Comparison of ENCODE assay signal across 8 mouse cellular contexts in the genomic region with DNA sequence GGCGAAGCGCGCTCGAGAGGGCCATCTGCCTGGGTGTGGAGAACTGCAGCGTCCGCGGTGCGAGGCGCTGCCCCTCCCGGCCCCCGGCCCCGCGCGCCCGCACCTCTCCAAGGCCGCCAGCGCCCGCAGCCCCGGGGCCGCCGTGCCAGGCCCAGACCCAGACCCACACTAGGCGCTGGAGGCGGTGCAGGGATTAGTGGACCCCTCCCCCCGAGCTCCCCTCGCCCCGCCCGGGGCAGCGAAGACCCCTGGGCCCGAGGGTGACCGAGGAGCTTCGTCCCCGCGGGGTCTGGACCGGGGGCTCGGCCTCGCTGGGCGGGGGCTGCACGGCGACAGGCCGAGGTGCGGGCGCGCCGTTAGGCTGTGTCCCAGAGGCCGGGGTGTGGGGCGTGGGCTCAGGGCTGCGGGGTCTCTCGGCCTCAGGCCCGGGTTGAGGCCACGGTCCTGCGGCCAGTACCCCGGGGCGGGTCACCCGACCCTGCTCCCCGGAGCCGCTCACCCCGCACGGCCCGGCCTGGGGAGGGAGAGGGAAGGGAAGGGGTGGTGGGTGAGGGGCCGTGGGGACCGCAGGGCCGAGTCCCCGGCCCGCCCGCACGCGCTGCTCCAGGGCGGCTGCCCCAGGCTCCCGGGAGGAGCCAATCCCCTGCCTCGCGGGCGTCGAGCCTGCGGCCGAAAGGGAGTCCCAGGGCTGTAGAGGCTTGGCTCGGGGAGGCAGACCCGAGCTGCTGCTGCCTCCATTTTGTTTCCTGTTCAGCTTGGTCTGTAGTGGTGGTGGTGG. TPM values are rescaled to one million over a fixed set of nuclear protein-coding genes. Genes with fewer than 3 reads are reported as not detected.
DNase-seq lines count a peak whose midpoint lies in the region; ATAC-seq and TF ChIP-seq lines count a peak whose summit lies in the region.

No protein-coding gene starts in this region.

- under 1% methylated on average over 42 of the region's 77 CpGs for WGBS in embryonic facial prominence, embryonic 13.5 days
- 12% methylated on average over 67 of the region's 77 CpGs for WGBS in heart, adult 2 months
- WGBS in kidney, adult 2 months: 21% methylated on average over 77 of the region's 77 CpGs
- 31% methylated on average over 71 of the region's 77 CpGs for WGBS in liver, adult 2 months
- WGBS in midbrain, embryonic 16.5 days: 2% methylated on average over 47 of the region's 77 CpGs
- 5% methylated on average over 47 of the region's 77 CpGs for WGBS in stomach, postnatal 0 days

- H3K4me1 ChIP-seq in embryonic facial prominence, embryonic 13.5 days: peaks cover 33% of the 10 kb centered on the region
- H3K4me1 ChIP-seq in heart, adult 2 months (ENCODE audit: control insufficient read depth, insufficient read depth, low read length): peaks cover 16% of the 10 kb centered on the region
- peaks cover 16% of the 10 kb centered on the region for H3K4me1 ChIP-seq in kidney, adult 2 months (ENCODE audit: control insufficient read depth, insufficient read depth, low read length)
- peaks cover 14% of the 10 kb centered on the region for H3K4me1 ChIP-seq in liver, adult 2 months (ENCODE audit: control insufficient read depth, insufficient read depth, low read length)
- peaks cover 32% of the 10 kb centered on the region for H3K4me1 ChIP-seq in midbrain, embryonic 16.5 days (ENCODE audit: control insufficient read depth, insufficient read depth, low read length)
- peaks cover 15% of the 10 kb centered on the region; the same call in 1 of the 2 replicates for H3K4me1 ChIP-seq in stomach, postnatal 0 days (replicated peaks; ENCODE audit: control insufficient read depth, insufficient read depth)

- peak; percentile 45 for TF ChIP-seq CTCF in heart, adult 2 months (IDR thresholded peaks at IDR 0.05)
- TF ChIP-seq CTCF in kidney, adult 2 months (conservative IDR thresholded peaks at IDR 0.05; ENCODE audit: insufficient read depth, insufficient read length, low read depth, low read length): no peak
- TF ChIP-seq CTCF in liver, adult 2 months (IDR thresholded peaks at IDR 0.05; ENCODE audit: low read depth, low read length): no peak
- TF ChIP-seq CTCF in stomach, postnatal 0 days (IDR thresholded peaks at IDR 0.05; ENCODE audit: low read depth): no peak

- no peak for TF ChIP-seq POLR2A in heart, adult 2 months (IDR thresholded peaks at IDR 0.05; ENCODE audit: insufficient read depth, low read depth, low read length)
- TF ChIP-seq POLR2A in kidney, adult 2 months (IDR thresholded peaks at IDR 0.05; ENCODE audit: low read depth, low read length): no peak
- no peak for TF ChIP-seq POLR2A in liver, adult 2 months (IDR thresholded peaks at IDR 0.05; ENCODE audit: extremely low read depth, insufficient read depth, low read length)

- intact Hi-C loops in heart, adult 2 months (cut with DNase I): loop anchor here (5.0 kb wide), 1 partner anchor 112 kb away; a partner anchor contains a TSS

- H3K27ac ChIP-seq in embryonic facial prominence, embryonic 13.5 days: peak overlapping the region; percentile 97
- H3K27ac ChIP-seq in heart, adult 2 months: peak overlapping the region; percentile 98
- peak overlapping the region; percentile 81 for H3K27ac ChIP-seq in kidney, adult 2 months (ENCODE audit: insufficient read depth, low read depth, low read length)
- H3K27ac ChIP-seq in liver, adult 2 months (replicated peaks; ENCODE audit: insufficient read depth, low read depth, low read length): peak overlapping the region; percentile 80
- peak overlapping the region; percentile 96 for H3K27ac ChIP-seq in midbrain, embryonic 16.5 days (ENCODE audit: low read length)
- H3K27ac ChIP-seq in stomach, postnatal 0 days (replicated peaks): peak overlapping the region; percentile 98

- ATAC-seq in embryonic facial prominence, embryonic 13.5 days (ENCODE audit: insufficient number of reproducible peaks, insufficient read depth, low FRiP score, low TSS enrichment, low read depth): peak; percentile 33
- ATAC-seq in midbrain, embryonic 16.5 days: peak; percentile 59
- peak; percentile 63 for ATAC-seq in stomach, postnatal 0 days (ENCODE audit: low FRiP score, low TSS enrichment)

- no peaks in the 10 kb centered on the region; the same call in 1 of the 2 replicates for H3K9me3 ChIP-seq in embryonic facial prominence, embryonic 13.5 days
- H3K9me3 ChIP-seq in midbrain, embryonic 16.5 days (replicated peaks; ENCODE audit: control insufficient read depth, low read length, poor library complexity, severe bottlenecking): no peaks in the 10 kb centered on the region
- H3K9me3 ChIP-seq in stomach, postnatal 0 days (ENCODE audit: control insufficient read depth, low read length): no peaks in the 10 kb centered on the region

- H3K27me3 ChIP-seq in embryonic facial prominence, embryonic 13.5 days: no peaks in the 10 kb centered on the region
- no peaks in the 10 kb centered on the region for H3K27me3 ChIP-seq in heart, adult 2 months (ENCODE audit: control insufficient read depth, insufficient read depth, low read length)
- no peaks in the 10 kb centered on the region for H3K27me3 ChIP-seq in kidney, adult 2 months (replicated peaks; ENCODE audit: control insufficient read depth, insufficient read depth, low read length)
- no peaks in the 10 kb centered on the region for H3K27me3 ChIP-seq in liver, adult 2 months (ENCODE audit: control insufficient read depth, insufficient read depth, low read length)
- H3K27me3 ChIP-seq in midbrain, embryonic 16.5 days (ENCODE audit: control insufficient read depth, insufficient read depth, low read depth, low read length): no peaks in the 10 kb centered on the region
- no peaks in the 10 kb centered on the region for H3K27me3 ChIP-seq in stomach, postnatal 0 days (ENCODE audit: control insufficient read depth, insufficient read depth, low read length)

- peak overlapping the region; percentile 86 for H3K4me2 ChIP-seq in embryonic facial prominence, embryonic 13.5 days
- peak overlapping the region; percentile 83 for H3K4me2 ChIP-seq in midbrain, embryonic 16.5 days (ENCODE audit: low read length)
- peak overlapping the region; percentile 91 for H3K4me2 ChIP-seq in stomach, postnatal 0 days (replicated peaks; ENCODE audit: low read depth)

- peak overlapping the region; percentile 94 for H3K9ac ChIP-seq in embryonic facial prominence, embryonic 13.5 days
- peak overlapping the region; percentile 99 for H3K9ac ChIP-seq in heart, adult 2 months (ENCODE audit: low read depth, low read length)
- peak overlapping the region; percentile 86 for H3K9ac ChIP-seq in liver, adult 2 months (ENCODE audit: low read depth, low read length)
- peak overlapping the region; percentile 92 for H3K9ac ChIP-seq in midbrain, embryonic 16.5 days (ENCODE audit: low read depth, low read length)
- H3K9ac ChIP-seq in stomach, postnatal 0 days (ENCODE audit: low read length): peak overlapping the region; percentile 91

- peaks cover 17% of the 10 kb centered on the region for H3K36me3 ChIP-seq in embryonic facial prominence, embryonic 13.5 days
- H3K36me3 ChIP-seq in heart, adult 2 months (ENCODE audit: control insufficient read depth, insufficient read depth, low read length): peaks cover 22% of the 10 kb centered on the region
- peaks cover 4% of the 10 kb centered on the region; the same call in 1 of the 2 replicates for H3K36me3 ChIP-seq in kidney, adult 2 months (ENCODE audit: control insufficient read depth, insufficient read depth, low read length)
- H3K36me3 ChIP-seq in liver, adult 2 months (ENCODE audit: control insufficient read depth, insufficient read depth, low read length): peaks cover 16% of the 10 kb centered on the region
- peaks cover 4% of the 10 kb centered on the region; the same call in 1 of the 2 replicates for H3K36me3 ChIP-seq in midbrain, embryonic 16.5 days (ENCODE audit: control insufficient read depth, insufficient read depth, low read length)
- H3K36me3 ChIP-seq in stomach, postnatal 0 days (ENCODE audit: control insufficient read depth, insufficient read depth, low read length): no peaks in the 10 kb centered on the region

- peak; percentile 37 to 45 for DNase-seq in spleen, adult 18-20 months
- DNase-seq in spleen, adult 12 weeks (ENCODE audit: low spot score): no peak
- DNase-seq in heart, adult 2 months: peak; percentile 70 to 88
- DNase-seq in kidney, adult 2 months: peak; percentile 73
- DNase-seq in liver, adult 2 months (ENCODE audit: extremely low read depth, low read depth, low spot score): no peak
- DNase-seq in stomach, postnatal 0 days (ENCODE audit: low spot score): peak; percentile 75

- no peak for TF ChIP-seq EP300 in heart, adult 2 months (IDR thresholded peaks at IDR 0.05; ENCODE audit: insufficient read depth, low read depth, low read length)
- no peak for TF ChIP-seq EP300 in stomach, postnatal 0 days (optimal IDR thresholded peaks at IDR 0.05)

- H3K4me3 ChIP-seq in embryonic facial prominence, embryonic 13.5 days: peak overlapping the region; percentile 86
- peak overlapping the region; percentile 60 for H3K4me3 ChIP-seq in heart, adult 2 months
- H3K4me3 ChIP-seq in kidney, adult 2 months (ENCODE audit: insufficient read depth, low read depth, low read length): peak overlapping the region; percentile 95
- peak overlapping the region; percentile 62 for H3K4me3 ChIP-seq in liver, adult 2 months (ENCODE audit: insufficient read depth, low read depth, low read length)
- peak overlapping the region; percentile 78 for H3K4me3 ChIP-seq in midbrain, embryonic 16.5 days (ENCODE audit: low read depth, low read length)
- H3K4me3 ChIP-seq in stomach, postnatal 0 days (ENCODE audit: low read depth, low read length): peak overlapping the region; percentile 75

- H3K79me2 ChIP-seq in heart, adult 2 months (replicated peaks; ENCODE audit: control insufficient read depth, insufficient read depth, low read length): peaks cover 1% of the 10 kb centered on the region; the same call in 1 of the 2 replicates
- peaks cover 14% of the 10 kb centered on the region; the same call in 1 of the 2 replicates for H3K79me2 ChIP-seq in liver, adult 2 months (ENCODE audit: control insufficient read depth, insufficient read depth, low read length)

RNA-seq across cellular contexts. Expression of a gene that starts 0.8 kb away (rescaled TPM):
- polyA plus RNA-seq in embryonic facial prominence, embryonic 13.5 days (2015; fragmentation: Nextera tagmentation; extraction: Ambion mirVana): 77.2 and 83.0 TPM in 2 replicates
- total RNA-seq in heart, adult 2 months (2021): 10 to 100 TPM; 52.5 to 55.8 TPM
- 11.0 and 18.4 TPM in 2 replicates for polyA plus RNA-seq in heart, adult 2 months (2012; rRNA removed)
- polyA plus RNA-seq in kidney, adult 2 months (2012; rRNA removed): 17.6 and 19.6 TPM in 2 replicates
- 45.4 TPM in 2 replicates for total RNA-seq in liver, adult 2 months (2014; rRNA removed)
- polyA plus RNA-seq in liver, adult 2 months (2012; rRNA removed): 8.0 and 8.9 TPM in 2 replicates
- polyA plus RNA-seq in midbrain, embryonic 16.5 days (2015; fragmentation: Nextera tagmentation; extraction: Ambion mirVana): 45.2 and 54.8 TPM in 2 replicates
- polyA plus RNA-seq in stomach, postnatal 0 days (2015; fragmentation: Nextera tagmentation; extraction: Ambion mirVana): 33.7 and 35.0 TPM in 2 replicates

RNA-seq across cellular contexts. Expression of a gene that starts 57.9 kb away (rescaled TPM):
- polyA plus RNA-seq in embryonic facial prominence, embryonic 13.5 days (2015; fragmentation: Nextera tagmentation; extraction: Ambion mirVana): 3.7 and 4.3 TPM in 2 replicates
- total RNA-seq in heart, adult 2 months (2021): under 1 TPM; 0.07 to 0.21 TPM
- 0.21 and 0.70 TPM in 2 replicates for polyA plus RNA-seq in heart, adult 2 months (2012; rRNA removed)
- 35.3 and 43.5 TPM in 2 replicates for polyA plus RNA-seq in kidney, adult 2 months (2012; rRNA removed)
- 6.6 and 16.9 TPM in 2 replicates for total RNA-seq in liver, adult 2 months (2014; rRNA removed)
- 49.9 and 52.4 TPM in 2 replicates for polyA plus RNA-seq in liver, adult 2 months (2012; rRNA removed)
- polyA plus RNA-seq in midbrain, embryonic 16.5 days (2015; fragmentation: Nextera tagmentation; extraction: Ambion mirVana): 0.60 and 0.82 TPM in 2 replicates
- polyA plus RNA-seq in stomach, postnatal 0 days (2015; fragmentation: Nextera tagmentation; extraction: Ambion mirVana): 1.4 and 1.6 TPM in 2 replicates

Comparison
In these comparisons a context has a peak if more than half of its experiments do, and no peak if none do; other contexts are left out.
1. DNase-seq: peak in spleen, adult 18-20 months (2 of 2), heart, adult 2 months (2 of 2), kidney, adult 2 months (single experiment) and stomach, postnatal 0 days (single experiment); none in spleen, adult 12 weeks (single experiment) and liver, adult 2 months (single experiment).
2. Peak in every context shown above with its lines, with median percentiles within 50 percentile points of each other: ATAC-seq, H3K27ac ChIP-seq, H3K4me2 ChIP-seq, H3K4me3 ChIP-seq and H3K9ac ChIP-seq.